Mouse (Mus musculus): ENCODE measurements around the gene AK157302. TPM values are rescaled to one million over a fixed set of nuclear protein-coding genes. Genes with fewer than 3 reads are reported as not detected.

Gene AK157302
- polyA plus RNA-seq, 1 experiment from 2014 or later, result 0.45 TPM

MicroRNA genes within 50 kb of the gene (microRNA counts, 519-probe panel; counts per million panel counts)
- 4,116 counts per million, percentile 76 among the panel's probes with 10 or more counts for microRNA mmu-miR-1896

Small RNA genes lying within 50 kb of the gene (microRNA-seq; reads per million reads assigned to microRNA genes)
- gene Mir1896, result not detected

Other genes with a start within 250 kb of the AK157302 start
- gene Gpx5, start 202.5 kb upstream of the AK157302 start, polyA plus RNA-seq (2015; fragmentation: Nextera tagmentation; extraction: Ambion mirVana), result not detected in 2 replicates
- not detected in 2 replicates for gene Gpx6, start 183.1 kb upstream of the AK157302 start, polyA plus RNA-seq (2015; fragmentation: Nextera tagmentation; extraction: Ambion mirVana)
- gene Olfr1367, start 148.3 kb upstream of the AK157302 start, polyA plus RNA-seq (2015; fragmentation: Nextera tagmentation; extraction: Ambion mirVana), result not detected in 2 replicates
- gene Zscan12, start 132.4 kb upstream of the AK157302 start, polyA plus RNA-seq (2015; fragmentation: Nextera tagmentation; extraction: Ambion mirVana), result 7.1 and 7.7 TPM in 2 replicates
- 61.2 and 72.2 TPM in 2 replicates for gene Zkscan3, start 92.5 kb upstream of the AK157302 start, polyA plus RNA-seq (2015; fragmentation: Nextera tagmentation; extraction: Ambion mirVana)
- gene Pgbd1, start 54.2 kb upstream of the AK157302 start, polyA plus RNA-seq (2015; fragmentation: Nextera tagmentation; extraction: Ambion mirVana), result 3.1 and 3.2 TPM in 2 replicates
- 28.0 and 29.7 TPM in 2 replicates for gene Zscan26, start 41.5 kb upstream of the AK157302 start, polyA plus RNA-seq (2015; fragmentation: Nextera tagmentation; extraction: Ambion mirVana)
- 2.0 and 2.1 TPM in 2 replicates for gene Nkapl, start 26.7 kb upstream of the AK157302 start, polyA plus RNA-seq (2015; fragmentation: Nextera tagmentation; extraction: Ambion mirVana)
- gene Zkscan4, start 16.3 kb upstream of the AK157302 start, polyA plus RNA-seq (2015; fragmentation: Nextera tagmentation; extraction: Ambion mirVana), result 1.4 and 2.0 TPM in 2 replicates
- gene Gm10065, start 15.8 kb upstream of the AK157302 start, polyA plus RNA-seq (2015; fragmentation: Nextera tagmentation; extraction: Ambion mirVana), result not detected in 2 replicates
- gene Gm11273, start 6.2 kb downstream of the AK157302 start, polyA plus RNA-seq (2015; fragmentation: Nextera tagmentation; extraction: Ambion mirVana), result 14.7 and 20.9 TPM in 2 replicates
- gene Zkscan8, start 35.9 kb downstream of the AK157302 start, polyA plus RNA-seq (2015; fragmentation: Nextera tagmentation; extraction: Ambion mirVana), result 3.8 and 4.8 TPM in 2 replicates
- gene Olfr1366, start 47.6 kb downstream of the AK157302 start, polyA plus RNA-seq (2015; fragmentation: Nextera tagmentation; extraction: Ambion mirVana), result not detected in 2 replicates
- gene Olfr1535, start 64.7 kb downstream of the AK157302 start, polyA plus RNA-seq (2015; fragmentation: Nextera tagmentation; extraction: Ambion mirVana), result not detected in 2 replicates
- gene Olfr1364, start 86.5 kb downstream of the AK157302 start, polyA plus RNA-seq (2015; fragmentation: Nextera tagmentation; extraction: Ambion mirVana), result not detected in 2 replicates
- gene Olfr1362, start 118.8 kb downstream of the AK157302 start, polyA plus RNA-seq (2015; fragmentation: Nextera tagmentation; extraction: Ambion mirVana), result not detected in 2 replicates
- gene Olfr11, start 147.3 kb downstream of the AK157302 start, polyA plus RNA-seq (2015; fragmentation: Nextera tagmentation; extraction: Ambion mirVana), result not detected in 2 replicates
- gene Olfr1361, start 168.2 kb downstream of the AK157302 start, polyA plus RNA-seq (2015; fragmentation: Nextera tagmentation; extraction: Ambion mirVana), result not detected in 2 replicates
- not detected in 2 replicates for gene Olfr1360, start 182.2 kb downstream of the AK157302 start, polyA plus RNA-seq (2015; fragmentation: Nextera tagmentation; extraction: Ambion mirVana)
- gene Olfr1359, start 202.9 kb downstream of the AK157302 start, polyA plus RNA-seq (2015; fragmentation: Nextera tagmentation; extraction: Ambion mirVana), result not detected in 2 replicates
- gene Hist1h2bl, start 220.9 kb downstream of the AK157302 start, polyA plus RNA-seq (2015; fragmentation: Nextera tagmentation; extraction: Ambion mirVana), result 1.9 TPM in 1 of 2 replicates, not detected in the other
- gene Hist1h2ai, start 221.2 kb downstream of the AK157302 start, polyA plus RNA-seq (2015; fragmentation: Nextera tagmentation; extraction: Ambion mirVana), result 9.8 and 10.5 TPM in 2 replicates
- gene Hist1h3h, start 222.4 kb downstream of the AK157302 start, polyA plus RNA-seq (2015; fragmentation: Nextera tagmentation; extraction: Ambion mirVana), result 0.62 and 2.3 TPM in 2 replicates
- gene Hist1h2bm, start 226.8 kb downstream of the AK157302 start, polyA plus RNA-seq (2015; fragmentation: Nextera tagmentation; extraction: Ambion mirVana), result 1.5 TPM in 2 replicates
- gene Hist1h4j, start 239.8 kb downstream of the AK157302 start, polyA plus RNA-seq (2015; fragmentation: Nextera tagmentation; extraction: Ambion mirVana), result 0.45 and 0.96 TPM in 2 replicates

Data from heart, embryonic 13.5 days (tissue).